26 mouse cellular contexts compared by ENCODE assay signal in genomic region chr19:56702039-56702438, GRCm38 (mm10). TPM values are rescaled to one million over a fixed set of nuclear protein-coding genes. Genes with fewer than 3 reads are reported as not detected.
A peak's percentile ranks its signal among the peaks of the same experiment; 100 is the strongest.
DNase-seq lines count a peak whose midpoint lies in the region; ATAC-seq and TF ChIP-seq lines count a peak whose summit lies in the region.
"Had no signal": no experiment of that assay in that cellular context is flagged by ENCODE, and none has a peak within 500 bp of the region (broad histone marks: within the 10 kb centered on the region; RNA-seq: fewer than 3 reads in every experiment).

No protein-coding gene starts in this region.

- ATAC-seq in forebrain, embryonic 12.5 days (ENCODE audit: low FRiP score): peak; percentile 39; the same call in 1 of the 2 replicates
- no peak for ATAC-seq in heart, postnatal 0 days (ENCODE audit: insufficient read depth, low read depth)
- no peak for ATAC-seq in midbrain, embryonic 14.5 days (ENCODE audit: low FRiP score, low TSS enrichment)
- no peak for ATAC-seq in midbrain, embryonic 11.5 days (ENCODE audit: low FRiP score)
- ATAC-seq: activated CD4-positive, CD25-positive, alpha-beta regulatory T cell, adult 4 months; forebrain, embryonic 16.5 days; inflammation-experienced regulatory T-cells, adult 6 months; intestine, embryonic 16.5 days had no signal

- 50% methylated on average over 6 of the region's 6 CpGs for WGBS in forebrain, embryonic 12.5 days
- 92% methylated on average over 6 of the region's 6 CpGs for WGBS in forebrain, embryonic 10.5 days
- WGBS in heart, postnatal 0 days: 69% methylated on average over 6 of the region's 6 CpGs
- WGBS in midbrain, embryonic 14.5 days: 41% methylated on average over 6 of the region's 6 CpGs
- 75% methylated on average over 6 of the region's 6 CpGs for WGBS in midbrain, embryonic 11.5 days

- no peaks in the 10 kb centered on the region for H3K9me3 ChIP-seq in forebrain, embryonic 12.5 days
- no peaks in the 10 kb centered on the region for H3K9me3 ChIP-seq in forebrain, embryonic 10.5 days
- no peaks in the 10 kb centered on the region for H3K9me3 ChIP-seq in heart, postnatal 0 days (replicated peaks; ENCODE audit: control insufficient read depth, low read length)
- no peaks in the 10 kb centered on the region for H3K9me3 ChIP-seq in midbrain, embryonic 14.5 days (ENCODE audit: control insufficient read depth, low read length)
- no peaks in the 10 kb centered on the region for H3K9me3 ChIP-seq in midbrain, embryonic 11.5 days (ENCODE audit: control insufficient read depth, low read length)
- H3K9me3 ChIP-seq: embryonic facial prominence, embryonic 10.5 days; embryonic facial prominence, embryonic 13.5 days; heart, embryonic 10.5 days; hindbrain, embryonic 10.5 days; hindbrain, embryonic 15.5 days had no signal

- peaks cover 30% of the 10 kb centered on the region for H3K4me1 ChIP-seq in forebrain, embryonic 12.5 days
- H3K4me1 ChIP-seq in forebrain, embryonic 10.5 days: peaks cover 34% of the 10 kb centered on the region
- peaks cover 34% of the 10 kb centered on the region for H3K4me1 ChIP-seq in heart, postnatal 0 days (ENCODE audit: control insufficient read depth, insufficient read depth)
- peaks cover 15% of the 10 kb centered on the region for H3K4me1 ChIP-seq in midbrain, embryonic 14.5 days (ENCODE audit: control insufficient read depth, insufficient read depth, low read length)
- H3K4me1 ChIP-seq in midbrain, embryonic 11.5 days (ENCODE audit: control insufficient read depth, insufficient read depth, low read length): no peaks in the 10 kb centered on the region; the same call in 1 of the 2 replicates

- no peak overlapping the region for H3K9ac ChIP-seq in forebrain, embryonic 12.5 days
- H3K9ac ChIP-seq in heart, postnatal 0 days (replicated peaks; ENCODE audit: low read depth, low read length): no peak overlapping the region
- no peak overlapping the region for H3K9ac ChIP-seq in midbrain, embryonic 14.5 days (replicated peaks; ENCODE audit: low read length)
- H3K9ac ChIP-seq in midbrain, embryonic 11.5 days (ENCODE audit: low read length): no peak overlapping the region
- H3K9ac ChIP-seq: embryonic facial prominence, embryonic 13.5 days; hindbrain, embryonic 15.5 days had no signal

- H3K4me3 ChIP-seq in forebrain, embryonic 12.5 days (replicated peaks): no peak overlapping the region
- H3K4me3 ChIP-seq in forebrain, embryonic 10.5 days: no peak overlapping the region
- H3K4me3 ChIP-seq in heart, postnatal 0 days (ENCODE audit: low read depth, low read length): no peak overlapping the region
- no peak overlapping the region for H3K4me3 ChIP-seq in midbrain, embryonic 14.5 days (replicated peaks; ENCODE audit: low read depth, low read length)
- H3K4me3 ChIP-seq in midbrain, embryonic 11.5 days (ENCODE audit: low read depth, low read length): no peak overlapping the region
- H3K4me3 ChIP-seq: embryonic facial prominence, embryonic 10.5 days; embryonic facial prominence, embryonic 13.5 days; erythroblast, embryonic 14.5 days; heart, embryonic 10.5 days; hindbrain, embryonic 10.5 days; hindbrain, embryonic 15.5 days had no signal

- TF ChIP-seq CTCF in heart, postnatal 0 days (IDR thresholded peaks at IDR 0.05; ENCODE audit: low read depth): no peak

- no peaks in the 10 kb centered on the region for H3K36me3 ChIP-seq in forebrain, embryonic 12.5 days (replicated peaks)
- no peaks in the 10 kb centered on the region for H3K36me3 ChIP-seq in forebrain, embryonic 10.5 days (replicated peaks)
- H3K36me3 ChIP-seq in heart, postnatal 0 days (replicated peaks; ENCODE audit: control insufficient read depth, insufficient read depth, low read length): no peaks in the 10 kb centered on the region
- no peaks in the 10 kb centered on the region for H3K36me3 ChIP-seq in midbrain, embryonic 14.5 days (ENCODE audit: control insufficient read depth, insufficient read depth, low read length)
- no peaks in the 10 kb centered on the region for H3K36me3 ChIP-seq in midbrain, embryonic 11.5 days (ENCODE audit: control insufficient read depth, insufficient read depth, low read length)
- H3K36me3 ChIP-seq: embryonic facial prominence, embryonic 10.5 days; embryonic facial prominence, embryonic 13.5 days; heart, embryonic 10.5 days; hindbrain, embryonic 10.5 days; hindbrain, embryonic 15.5 days had no signal

- no peaks in the 10 kb centered on the region for H3K27me3 ChIP-seq in forebrain, embryonic 12.5 days
- H3K27me3 ChIP-seq in forebrain, embryonic 10.5 days (ENCODE audit: poor library complexity, severe bottlenecking): peaks cover 6% of the 10 kb centered on the region
- no peaks in the 10 kb centered on the region for H3K27me3 ChIP-seq in heart, postnatal 0 days (ENCODE audit: control insufficient read depth, insufficient read depth, low read length)
- H3K27me3 ChIP-seq in midbrain, embryonic 14.5 days (ENCODE audit: control insufficient read depth, insufficient read depth, low read length): no peaks in the 10 kb centered on the region
- H3K27me3 ChIP-seq in midbrain, embryonic 11.5 days (ENCODE audit: control insufficient read depth, insufficient read depth, low read length): no peaks in the 10 kb centered on the region
- H3K27me3 ChIP-seq: embryonic facial prominence, embryonic 13.5 days; hindbrain, embryonic 15.5 days had no signal

- H3K4me2 ChIP-seq in forebrain, embryonic 12.5 days: no peak overlapping the region
- no peak overlapping the region for H3K4me2 ChIP-seq in heart, postnatal 0 days (ENCODE audit: low read depth, low read length)
- no peak overlapping the region for H3K4me2 ChIP-seq in midbrain, embryonic 14.5 days (ENCODE audit: low read length)
- no peak overlapping the region for H3K4me2 ChIP-seq in midbrain, embryonic 11.5 days
- H3K4me2 ChIP-seq: embryonic facial prominence, embryonic 13.5 days; hindbrain, embryonic 15.5 days had no signal

- no peak for TF ChIP-seq EP300 in heart, postnatal 0 days (IDR thresholded peaks at IDR 0.05; ENCODE audit: low read depth)

- no peak overlapping the region for H3K27ac ChIP-seq in forebrain, embryonic 12.5 days
- H3K27ac ChIP-seq in forebrain, embryonic 10.5 days: no peak overlapping the region
- 0 out of 2 replicates have a peak overlapping the region, but pooled peaks have one; percentile 56 for H3K27ac ChIP-seq in heart, postnatal 0 days (ENCODE audit: low read depth)
- H3K27ac ChIP-seq in midbrain, embryonic 14.5 days (replicated peaks; ENCODE audit: low read depth, low read length): no peak overlapping the region
- H3K27ac ChIP-seq in midbrain, embryonic 11.5 days (ENCODE audit: low read depth, low read length): no peak overlapping the region
- H3K27ac ChIP-seq: embryonic facial prominence, embryonic 10.5 days; embryonic facial prominence, embryonic 13.5 days; heart, embryonic 10.5 days; hindbrain, embryonic 10.5 days; hindbrain, embryonic 15.5 days had no signal

- no peak for DNase-seq in forebrain, embryonic 10.5 days (ENCODE audit: extremely low spot score, low spot score)
- no peak for DNase-seq in heart, postnatal 0 days (ENCODE audit: low spot score)
- no peak for DNase-seq in heart, adult 9 months (ENCODE audit: low spot score in 2 of 2)
- DNase-seq in midbrain, embryonic 14.5 days: peak; percentile 65
- no peak for DNase-seq in midbrain, embryonic 11.5 days (ENCODE audit: low spot score, missing footprints)
- DNase-seq: adrenal gland, adult 8-10 months; cerebellum, adult 11 months; cerebellum, adult 8-10 months; embryo, embryonic 11 days; gastrocnemius, postnatal 10 days; heart, adult 11 months; heart, postnatal 36 days; kidney, adult 18-20 months; kidney, adult 9 months had no signal

RNA-seq across cellular contexts. Expression of gene Adrb1, which starts 20.0 kb away (rescaled TPM):
- 0.52 and 0.85 TPM in 2 replicates for polyA plus RNA-seq in forebrain, embryonic 12.5 days (2016; fragmentation: Nextera tagmentation; extraction: Ambion mirVana)
- 0.07 and 0.21 TPM in 2 replicates for polyA plus RNA-seq in forebrain, embryonic 10.5 days (2016; fragmentation: Nextera tagmentation; extraction: Ambion mirVana)
- total RNA-seq in heart, postnatal 0 days (2014; rRNA removed; ENCODE audit: low replicate concordance): 30.2 and 31.3 TPM in 2 replicates
- polyA plus RNA-seq in heart, postnatal 0 days (2015; fragmentation: Nextera tagmentation; extraction: Ambion mirVana): 10.9 and 11.7 TPM in 2 replicates
- 0.91 and 1.2 TPM in 2 replicates for polyA plus RNA-seq in midbrain, embryonic 14.5 days (2014; fragmentation: Nextera tagmentation; extraction: Ambion mirVana)
- polyA plus RNA-seq in midbrain, embryonic 11.5 days (2014; fragmentation: Nextera tagmentation; extraction: Ambion mirVana): 0.15 and 0.28 TPM in 2 replicates
- total RNA-seq: gastrocnemius, adult 18-20 months had no signal
- polyA plus RNA-seq: activated CD4-positive, CD25-positive, alpha-beta regulatory T cell, adult 4 months had no signal
